Mouse (Mus musculus) MEL (cell line): Measurements from ENCODE around the gene Slc34a2. TPM values are rescaled to one million over a fixed set of nuclear protein-coding genes. Genes with fewer than 3 reads are reported as not detected.

Source experiments
- DNase-seq: peaks from one replicate; pipeline ENCODE4 v3.0.0; 2011; ENCODE audit warnings: low read depth, low spot score
- H3K27ac ChIP-seq: 2 replicates; pipeline ENCODE4 v1.5.1; 2012; ENCODE audit warnings: low read depth, mild to moderate bottlenecking, control low read depth, low read length, moderate library complexity; ENCODE audit not compliant: control insufficient read depth
- H3K27me3 ChIP-seq, 2 experiments: fragments of 150-350 bp in 1 of 2; sonication (generic) in 1 of 2; 2 replicates each; pipeline ENCODE4 v1.6.1; 2012; ENCODE audit warnings: low read length in 2 of 2, mild to moderate bottlenecking in 2 of 2, improper control_type of control experiment in 1 of 2, moderate library complexity in 1 of 2; ENCODE audit not compliant: insufficient read depth in 2 of 2, control insufficient read depth in 1 of 2
- H3K36me3 ChIP-seq, 2 experiments: 2 replicates each; pipeline ENCODE4 v1.6.1; 2012 to 2014; ENCODE audit warnings: low read length in 2 of 2, improper control_type of control experiment in 1 of 2, inconsistent platforms in 1 of 2, mild to moderate bottlenecking in 1 of 2; ENCODE audit not compliant: insufficient read depth in 2 of 2, control insufficient read depth in 1 of 2
- H3K4me1 ChIP-seq, 2 experiments: fragments of 150-350 bp in 1 of 2; sonication (generic) in 1 of 2; 2 replicates each; pipeline ENCODE4 v1.6.1; 2012; ENCODE audit warnings: low read length in 2 of 2, improper control_type of control experiment in 1 of 2, mild to moderate bottlenecking in 1 of 2; ENCODE audit not compliant: insufficient read depth in 2 of 2, control insufficient read depth in 1 of 2
- H3K4me3 ChIP-seq, 2 experiments: fragments of 150-350 bp in 1 of 2; sonication (generic) in 1 of 2; 2 replicates each; pipeline ENCODE4 v1.5.1; 2012; ENCODE audit warnings: low read depth in 2 of 2, low read length in 2 of 2, mild to moderate bottlenecking in 2 of 2, moderate library complexity in 2 of 2, control low read depth in 1 of 2, improper control_type of control experiment in 1 of 2; ENCODE audit not compliant: control insufficient read depth in 1 of 2, insufficient read depth in 1 of 2
- H3K79me2 ChIP-seq: 2 replicates; pipeline ENCODE4 v1.6.1; 2012; ENCODE audit warnings: mild to moderate bottlenecking, low read length, moderate library complexity; ENCODE audit not compliant: control insufficient read depth, poor library complexity, insufficient read depth
- H3K9ac ChIP-seq: 2 replicates; pipeline ENCODE4 v1.6.1; 2012; ENCODE audit warnings: low read depth, mild to moderate bottlenecking, control low read depth, low read length, moderate library complexity; ENCODE audit not compliant: control insufficient read depth, poor library complexity, severe bottlenecking
- H3K9me3 ChIP-seq: fragments of 150-350 bp; sonication (generic); replicated peaks from 2 replicates; pipeline ENCODE4 v1.6.1; 2012; ENCODE audit warnings: mild to moderate bottlenecking, low read length, improper control_type of control experiment, moderate library complexity; ENCODE audit not compliant: insufficient read depth
- BHLHE40 ChIP-seq: IDR thresholded peaks from 2 replicates; pipeline ENCODE4 v1.6.1; 2012; ENCODE audit warnings: low read depth, mild to moderate bottlenecking, inconsistent platforms, low read length, improper control_type of control experiment, borderline replicate concordance
- CHD1 ChIP-seq: IDR thresholded peaks from 2 replicates; pipeline ENCODE4 v1.6.1; 2012; ENCODE audit warnings: low read depth, mild to moderate bottlenecking, inconsistent platforms, low read length, improper control_type of control experiment
- EP300 ChIP-seq, 2 experiments: IDR thresholded peaks; 2 replicates each; pipeline ENCODE4 v1.6.1; 2011; ENCODE audit warnings: improper control_type of control experiment in 2 of 2, low read length in 2 of 2, low read depth in 1 of 2, mild to moderate bottlenecking in 1 of 2
- ETS1 ChIP-seq: IDR thresholded peaks from 2 replicates; pipeline ENCODE4 v1.6.1; 2012; ENCODE audit warnings: low read depth, mild to moderate bottlenecking, inconsistent platforms, low read length, improper control_type of control experiment, moderate library complexity
- HCFC1 ChIP-seq: IDR thresholded peaks from 2 replicates; pipeline ENCODE4 v1.6.1; 2012; ENCODE audit warnings: low read depth, mild to moderate bottlenecking, inconsistent platforms, low read length, improper control_type of control experiment, moderate library complexity
- MAX ChIP-seq: IDR thresholded peaks from 2 replicates; pipeline ENCODE4 v1.6.1; 2011; ENCODE audit warnings: low read length, improper control_type of control experiment
- MYB ChIP-seq: IDR thresholded peaks from 2 replicates; pipeline ENCODE4 v1.6.1; 2011; ENCODE audit warnings: mild to moderate bottlenecking, low read depth, low read length, improper control_type of control experiment
- MYC ChIP-seq: IDR thresholded peaks from 2 replicates; pipeline ENCODE4 v1.6.1; 2011; ENCODE audit warnings: low read depth, mild to moderate bottlenecking, low read length, improper control_type of control experiment, moderate library complexity
- POLR2A ChIP-seq, 2 experiments: IDR thresholded peaks; 2 replicates each; pipeline ENCODE4 v1.6.1; 2011 to 2012; ENCODE audit warnings: low read length in 2 of 2, mild to moderate bottlenecking in 2 of 2, control low read depth in 1 of 2, improper control_type of control experiment in 1 of 2, low read depth in 1 of 2, moderate library complexity in 1 of 2; ENCODE audit not compliant: control insufficient read depth in 1 of 2, insufficient read depth in 1 of 2, poor library complexity in 1 of 2
- SIN3A ChIP-seq: IDR thresholded peaks from 2 replicates; pipeline ENCODE4 v1.6.1; 2012; ENCODE audit warnings: low read length, improper control_type of control experiment, inconsistent platforms
- TAL1 ChIP-seq: IDR thresholded peaks from 2 replicates; pipeline ENCODE4 v1.6.1; 2012; ENCODE audit warnings: mild to moderate bottlenecking, inconsistent platforms, low read length, moderate library complexity, mixed read lengths
- USF1 ChIP-seq: IDR thresholded peaks from 2 replicates; pipeline ENCODE4 v1.6.1; 2014; ENCODE audit warnings: low read depth, mild to moderate bottlenecking, inconsistent platforms, low read length, improper control_type of control experiment, moderate library complexity
- ZMIZ1 ChIP-seq: IDR thresholded peaks from 2 replicates; pipeline ENCODE4 v1.6.1; 2012; ENCODE audit warnings: low read depth, mild to moderate bottlenecking, inconsistent platforms, low read length, improper control_type of control experiment, moderate library complexity
- ZNF384 ChIP-seq: IDR thresholded peaks from 2 replicates; pipeline ENCODE4 v1.6.1; 2012; ENCODE audit warnings: low read depth, mild to moderate bottlenecking, inconsistent platforms, low read length, improper control_type of control experiment
- polyA plus RNA-seq, 2 experiments: library from polyadenylated mRNA; stranded (reverse) in 1 of 2; unstranded in 1 of 2; fragments of >175 nt in 1 of 2; fragments of >200 nt in 1 of 2; gene quantifications; 2 replicates each; pipeline versions ENCODE4 v1.2.1 to v1.2.4; 2012; ENCODE audit warnings: low replicate concordance in 2 of 2, low read depth in 1 of 2; ENCODE audit not compliant: insufficient read length in 2 of 2, insufficient read depth in 1 of 2, missing spikeins in 1 of 2
- total RNA-seq: library from RNA; depleted of rRNA; stranded (reverse); fragments of 300-350 nt; gene quantifications from 2 replicates; pipeline ENCODE4 v1.2.3, GENCODE M21; 2012

The Slc34a2 gene
- total and polyA plus RNA-seq, 3 experiments, result not detected

- Histone ChIP-seq H3K36me3 (no peaks in the 10 kb centered on the region), H3K27ac (no peak overlapping the region), H3K9ac (no peak overlapping the region), H3K9me3 (no peaks in the 10 kb centered on the region), H3K4me1 (no peaks in the 10 kb centered on the region), H3K27me3 (no peaks in the 10 kb centered on the region), H3K79me2 (no peaks in the 10 kb centered on the region), H3K4me3 (no peak overlapping the region)
- TF ChIP-seq SIN3A (no peak), ETS1 (no peak), MYB (no peak), MYC (no peak), TAL1 (no peak), CHD1 (no peak), POLR2A (IDR thresholded peaks at IDR 0.05; ENCODE audit: control insufficient read depth in 1 of 2, insufficient read depth in 1 of 2, low read depth in 1 of 2, low read length in 2 of 2, poor library complexity in 1 of 2) (no peak), ZMIZ1 (no peak)
- DNase-seq, result no peak
Observed at GRCm38 (mm10) chr5:52997032-52997431, 40.8 kb upstream of the Slc34a2 start.

- TF ChIP-seq SIN3A, result no peak
- no peaks in the 10 kb centered on the region for H3K79me2 ChIP-seq
- no peak overlapping the region for H3K9ac ChIP-seq
- H3K36me3 ChIP-seq, result no peaks in the 10 kb centered on the region
- no peak overlapping the region for H3K27ac ChIP-seq
- H3K4me1 ChIP-seq, result no peaks in the 10 kb centered on the region
- DNase-seq, result no peak
- H3K27me3 ChIP-seq, result no peaks in the 10 kb centered on the region
- no peaks in the 10 kb centered on the region for H3K9me3 ChIP-seq
- H3K4me3 ChIP-seq, result no peak overlapping the region
Observed at GRCm38 (mm10) chr5:52998097-52998760, 39.7 kb upstream of the Slc34a2 start.

GRCm38 (mm10) chr5:53000169-53000872, 37.6 kb upstream of the Slc34a2 start:
- no peak for DNase-seq
- Histone ChIP-seq H3K27ac (no peak overlapping the region), H3K9me3 (no peaks in the 10 kb centered on the region), H3K9ac (no peak overlapping the region), H3K36me3 (no peaks in the 10 kb centered on the region), H3K4me1 (no peaks in the 10 kb centered on the region), H3K27me3 (no peaks in the 10 kb centered on the region), H3K4me3 (no peak overlapping the region), H3K79me2 (no peaks in the 10 kb centered on the region)
- TF ChIP-seq ZNF384 (no peak), USF1 (no peak), EP300 (IDR thresholded peaks at IDR 0.05; ENCODE audit: low read depth in 1 of 2, low read length in 2 of 2) (no peak), HCFC1 (no peak), BHLHE40 (no peak), MAX (no peak)
- TF ChIP-seq, all 39 proteins: peak for 0
